Mouse (Mus musculus) cortical plate, adult 2 months (tissue): ENCODE results near the gene Dscaml1. TPM values are rescaled to one million over a fixed set of nuclear protein-coding genes. Genes with fewer than 3 reads are reported as not detected.

Experiments used
- H3K27ac ChIP-seq: fragments of 200-500 bp; 2 replicates; pipeline ENCODE4 v1.5.1; 2012; ENCODE audit warnings: low read length, control low read depth, inconsistent platforms; ENCODE audit not compliant: insufficient read depth
- H3K4me1 ChIP-seq: fragments of 200-500 bp; 2 replicates; pipeline ENCODE4 v1.6.1; 2011; ENCODE audit warnings: low read length; ENCODE audit not compliant: control insufficient read depth, insufficient read depth
- H3K4me3 ChIP-seq: fragments of 200-500 bp; 2 replicates; pipeline ENCODE4 v1.5.1; 2011; ENCODE audit warnings: mild to moderate bottlenecking, low read length, control low read depth; ENCODE audit not compliant: insufficient read depth
- CTCF ChIP-seq: fragments of 200-500 bp; IDR thresholded peaks from 2 replicates; pipeline ENCODE4 v1.5.1; 2011; ENCODE audit warnings: mild to moderate bottlenecking, control low read depth, low read length; ENCODE audit not compliant: insufficient read depth; ENCODE audit errors: extremely low read depth
- POLR2A ChIP-seq: fragments of 200-500 bp; IDR thresholded peaks from 2 replicates; pipeline ENCODE4 v1.6.1; 2011; ENCODE audit warnings: mild to moderate bottlenecking, low read length, control low read depth; ENCODE audit not compliant: insufficient read depth; ENCODE audit errors: extremely low read depth
- polyA plus RNA-seq: library from polyadenylated mRNA; depleted of rRNA; stranded (reverse); fragments of >200 nt; gene quantifications from 2 replicates; pipeline ENCODE4 v1.2.3, GENCODE M21; 2012

The Dscaml1 gene
- polyA plus RNA-seq, 1 experiment: 29.7 TPM

- Histone ChIP-seq H3K4me1 (peaks cover 11% of the 10 kb centered on the region), H3K27ac (no peak overlapping the region), H3K4me3 (no peak overlapping the region)
- TF ChIP-seq CTCF (no peak), POLR2A (no peak)
These were observed 236.0 kb downstream of the Dscaml1 start for GRCm38 (mm10) chr9:45662471-45662870.

DNA sequence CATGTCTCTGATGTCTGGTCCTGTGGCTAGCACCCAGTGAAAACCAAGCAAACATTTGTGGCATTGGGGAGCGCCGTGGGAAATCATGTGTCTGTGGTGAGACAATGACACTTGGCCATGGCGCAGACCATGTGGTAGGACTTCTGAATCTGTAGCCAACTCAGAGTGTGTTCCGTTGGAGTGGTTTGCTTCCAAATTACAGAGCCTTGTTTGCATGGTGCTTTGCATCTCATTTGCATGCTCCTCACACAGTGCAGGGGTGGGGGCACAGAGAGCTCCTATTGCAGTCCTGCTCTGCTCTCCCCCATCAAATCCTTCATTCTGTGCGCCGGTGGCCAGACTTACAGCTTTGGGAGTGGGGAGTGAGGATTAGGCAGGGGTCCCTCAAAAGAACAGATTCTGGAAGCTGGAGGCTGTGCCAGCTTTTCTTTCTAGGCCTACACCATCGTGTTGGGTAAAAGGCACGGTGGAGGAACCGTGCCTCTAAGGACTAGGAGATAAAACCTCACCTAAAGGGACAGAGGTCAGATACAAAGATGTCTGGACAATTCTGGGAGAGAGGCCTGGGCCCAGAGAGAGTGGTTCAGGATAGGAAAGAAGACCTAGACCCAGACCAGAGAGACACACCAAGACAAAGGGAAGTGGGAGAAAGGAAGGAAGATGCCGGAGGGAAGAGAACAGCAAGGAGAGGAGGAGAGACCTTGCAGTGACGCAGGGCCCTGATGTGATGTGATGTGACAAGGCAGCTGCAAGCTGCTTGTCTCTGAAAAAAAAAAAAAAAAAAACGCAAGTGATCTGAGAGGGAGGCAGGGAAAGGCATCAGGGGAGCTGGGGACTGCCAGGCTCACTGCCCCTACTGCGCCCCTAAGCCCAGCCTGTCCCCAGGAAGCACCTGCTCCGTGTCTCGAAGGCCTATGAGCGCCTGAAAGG lies 237.2 kb downstream of the Dscaml1 start:
- H3K4me3 ChIP-seq: no peak overlapping the region
- peaks cover 6% of the 10 kb centered on the region for H3K4me1 ChIP-seq
- H3K27ac ChIP-seq: peak overlapping the region; percentile 58
- TF ChIP-seq POLR2A: no peak
- TF ChIP-seq CTCF: no peak

DNA sequence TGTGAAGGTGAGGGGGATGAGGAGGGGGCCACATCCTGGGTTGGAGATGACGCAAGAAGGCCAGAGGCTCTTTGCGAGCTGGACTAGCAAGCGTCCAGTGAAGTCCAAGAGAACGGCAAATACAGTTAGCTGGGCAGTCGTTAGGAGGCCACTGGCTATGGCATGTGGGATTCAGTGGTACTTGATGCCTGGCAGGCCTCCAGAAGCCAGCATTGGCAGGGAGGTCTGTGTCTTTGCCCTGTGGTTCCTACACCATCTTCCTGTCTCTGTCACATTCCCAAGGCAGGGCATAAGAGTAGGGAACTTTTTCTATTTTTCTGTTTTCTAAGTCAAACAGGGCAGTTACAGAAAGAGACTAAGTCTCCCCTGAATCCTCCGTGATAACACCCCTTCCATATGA lies 237.9 kb downstream of the Dscaml1 start:
- peaks cover 6% of the 10 kb centered on the region for H3K4me1 ChIP-seq
- TF ChIP-seq CTCF: no peak
- no peak for TF ChIP-seq POLR2A
- H3K4me3 ChIP-seq: no peak overlapping the region
- H3K27ac ChIP-seq: 0 out of 2 replicates have a peak overlapping the region, but pooled peaks have one; percentile 14

GRCm38 (mm10) chr9:45664871-45665394 lies 238.5 kb downstream of the Dscaml1 start:
- Histone ChIP-seq H3K4me1 (peaks cover 6% of the 10 kb centered on the region), H3K4me3 (no peak overlapping the region), H3K27ac (no peak overlapping the region)
- TF ChIP-seq POLR2A (no peak), CTCF (no peak)

DNA sequence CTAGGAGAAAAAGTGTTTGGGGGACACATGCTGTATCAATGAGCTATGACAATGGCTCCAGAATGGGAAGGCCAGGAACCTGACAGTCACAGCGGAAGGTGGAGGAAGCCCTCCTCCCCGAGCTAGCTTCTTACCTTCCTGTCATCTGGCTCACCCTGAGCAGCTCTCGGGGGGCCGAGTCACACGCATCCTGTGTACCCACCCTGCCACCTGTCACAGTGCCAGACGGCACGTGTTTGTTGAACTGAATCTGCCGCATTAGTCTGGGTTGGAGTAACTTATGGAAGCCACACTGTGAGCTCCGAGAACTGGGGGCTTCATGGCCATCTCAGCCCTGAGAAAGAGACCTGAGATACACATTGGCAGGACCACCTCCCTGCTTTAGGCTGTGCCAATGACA lies 249.5 kb downstream of the Dscaml1 start:
- H3K4me3 ChIP-seq: no peak overlapping the region
- no peak for TF ChIP-seq CTCF
- TF ChIP-seq POLR2A: no peak
- peaks cover 12% of the 10 kb centered on the region for H3K4me1 ChIP-seq
- H3K27ac ChIP-seq: no peak overlapping the region

GRCm38 (mm10) chr9:45676578-45676977 lies 250.2 kb downstream of the Dscaml1 start:
- H3K27ac ChIP-seq: no peak overlapping the region
- H3K4me3 ChIP-seq: no peak overlapping the region
- TF ChIP-seq POLR2A (no peak), CTCF (no peak)
- peaks cover 12% of the 10 kb centered on the region for H3K4me1 ChIP-seq

DNA sequence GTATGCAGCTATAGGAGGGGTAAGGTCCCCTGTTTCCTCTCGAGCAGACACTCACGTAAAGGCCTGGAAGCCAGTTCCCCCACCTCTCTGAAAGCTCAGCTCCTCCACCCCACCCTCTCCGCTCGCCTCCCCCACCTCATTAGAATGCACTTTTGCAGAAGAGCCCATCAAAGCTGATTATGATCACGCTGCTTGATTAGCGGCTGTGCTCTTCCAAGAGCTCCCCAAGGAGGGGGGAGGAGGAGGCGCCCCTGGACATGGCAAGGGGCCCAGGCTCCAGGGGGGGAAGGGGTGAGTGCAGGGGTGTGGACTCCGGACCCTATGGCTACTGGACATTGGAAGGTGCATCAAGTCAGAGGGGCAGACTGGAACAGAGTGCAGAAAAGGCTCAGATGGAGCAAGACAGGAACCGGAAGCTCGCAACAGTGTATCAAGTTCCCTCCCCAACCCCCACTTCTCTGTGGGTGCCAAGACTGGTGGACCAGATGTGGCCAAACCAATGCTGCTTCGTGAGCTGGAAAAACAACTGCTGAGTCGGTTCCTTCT lies 250.9 kb downstream of the Dscaml1 start:
- 0 out of 2 replicates have a peak overlapping the region, but pooled peaks have one; percentile 2 for H3K27ac ChIP-seq
- no peak for TF ChIP-seq POLR2A
- TF ChIP-seq CTCF: no peak
- peaks cover 11% of the 10 kb centered on the region for H3K4me1 ChIP-seq
- H3K4me3 ChIP-seq: no peak overlapping the region

DNA sequence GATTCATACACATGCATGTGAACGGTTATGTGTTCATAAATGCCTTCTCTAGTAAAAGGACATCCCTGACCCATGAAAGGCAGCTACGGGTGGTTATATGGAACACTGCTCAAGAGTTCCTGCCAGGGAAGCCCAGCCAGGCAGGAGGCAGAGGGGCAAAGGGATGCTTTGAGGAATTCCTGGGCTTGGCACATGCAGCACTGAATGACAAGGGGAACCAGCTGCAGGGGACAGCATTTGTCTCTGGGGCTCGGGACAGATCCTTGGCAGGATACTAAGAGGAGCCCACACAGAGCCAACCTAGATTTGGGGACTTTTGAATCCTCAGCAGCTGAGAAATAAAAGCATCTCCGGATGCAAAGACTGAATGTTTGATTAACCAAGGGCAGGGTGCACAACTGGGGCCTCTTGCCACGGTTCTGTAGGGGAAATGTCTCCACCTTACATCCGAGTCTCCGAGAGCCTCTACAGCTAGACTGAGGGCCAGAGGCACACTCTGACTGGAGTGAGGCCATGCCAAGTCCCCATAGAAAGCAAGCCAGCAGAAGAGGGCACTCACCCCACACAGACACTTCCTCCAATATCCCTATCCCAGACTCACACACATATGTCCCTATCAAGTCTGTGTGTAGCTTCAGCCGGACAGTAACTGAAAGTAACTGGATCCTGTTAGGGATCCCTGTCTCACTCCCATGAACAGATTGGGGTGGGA lies 251.7 kb downstream of the Dscaml1 start:
- Histone ChIP-seq H3K4me1 (peaks cover 11% of the 10 kb centered on the region), H3K27ac (0 out of 2 replicates have a peak overlapping the region, but pooled peaks have one; percentile 2), H3K4me3 (no peak overlapping the region)
- TF ChIP-seq CTCF: no peak
- no peak for TF ChIP-seq POLR2A

- H3K27ac ChIP-seq: no peak overlapping the region
- H3K4me1 ChIP-seq: peaks cover 11% of the 10 kb centered on the region
- H3K4me3 ChIP-seq: no peak overlapping the region
- TF ChIP-seq CTCF: no peak
- no peak for TF ChIP-seq POLR2A
These were observed 252.2 kb downstream of the Dscaml1 start for GRCm38 (mm10) chr9:45678664-45679026.
